Mouse (Mus musculus) kidney, adult 2 months (tissue): ENCODE measurements around the gene Dnaja1.

Experiments used
- CTCF ChIP-seq: fragments of 200-500 bp; conservative IDR thresholded peaks from 2 replicates; pipeline ENCODE4 v1.5.1; 2011; ENCODE audit warnings: low read depth, mild to moderate bottlenecking, control low read depth, low read length, moderate library complexity, mixed read lengths; ENCODE audit not compliant: insufficient read depth, insufficient read length
- POLR2A ChIP-seq: fragments of 200-500 bp; IDR thresholded peaks from one replicate; pipeline ENCODE4 v1.6.1; 2011; ENCODE audit warnings: low read depth, low read length, control low read depth

DNA sequence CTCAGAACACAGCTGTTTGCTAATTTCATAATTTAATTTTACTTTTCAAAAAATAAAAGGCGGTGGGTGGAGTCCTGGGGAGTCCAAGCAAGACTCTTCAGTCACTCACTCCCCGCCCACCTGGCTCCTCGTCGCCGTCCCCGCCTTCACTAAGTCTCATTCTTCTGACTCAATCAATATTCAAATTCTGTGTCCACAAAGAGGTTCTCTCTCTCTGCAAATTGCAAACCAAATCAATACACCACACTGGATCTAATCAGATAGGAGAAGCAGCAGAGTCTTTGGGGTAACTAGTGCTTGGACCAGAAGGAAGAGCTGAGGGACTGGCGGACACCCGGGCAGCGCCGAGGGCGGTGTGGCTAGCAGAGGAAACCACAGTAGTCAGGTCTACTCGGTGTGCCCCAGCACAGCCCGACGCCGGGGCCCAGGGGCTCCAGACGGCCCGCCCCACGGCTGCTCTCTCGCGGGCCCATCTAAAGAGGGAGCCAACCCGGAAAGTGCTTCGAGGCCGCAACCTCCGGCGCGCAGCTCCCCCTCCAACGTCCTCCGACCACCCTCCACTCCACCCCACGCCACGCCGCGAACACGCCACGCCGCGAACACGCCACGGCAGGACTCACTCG lies 35.3 kb downstream of the Dnaja1 start:
- TF ChIP-seq CTCF (no peak), POLR2A (no peak)
